Mouse (Mus musculus) splenic B cell, adult 2 months (primary cell): Measurements from ENCODE around the gene Cacna1h.

Experiments
- DNase-seq: peaks from one replicate; pipeline ENCODE4 v3.0.0-alpha.2; 2011; ENCODE audit warnings: low read depth, low spot score
- H3K27me3 ChIP-seq: 2 replicates; pipeline ENCODE4 v1.6.1; 2012; ENCODE audit warnings: mild to moderate bottlenecking, low read length, moderate library complexity, mixed read lengths; ENCODE audit not compliant: control insufficient read depth, poor library complexity, insufficient read depth, severe bottlenecking
- H3K36me3 ChIP-seq: 2 replicates; pipeline ENCODE4 v1.6.1; 2012; ENCODE audit warnings: mild to moderate bottlenecking, low read length, moderate library complexity, mixed read lengths; ENCODE audit not compliant: control insufficient read depth, poor library complexity, insufficient read depth, severe bottlenecking

Gene Cacna1h

GRCm38 (mm10) chr17:25345462-25345861 lies 88.1 kb downstream of the Cacna1h start, which contains the start of gene Tpsab1:
Tpsab1 (minus strand) TSS chr17:25345562.
- Histone ChIP-seq H3K27me3 (no peaks in the 10 kb centered on the region), H3K36me3 (no peaks in the 10 kb centered on the region)
- no peak for DNase-seq

- no peaks in the 10 kb centered on the region for H3K36me3 ChIP-seq
- H3K27me3 ChIP-seq = no peaks in the 10 kb centered on the region
- DNase-seq = no peak
Observed at GRCm38 (mm10) chr17:25341490-25341889, 92.1 kb downstream of the Cacna1h start.

GRCm38 (mm10) chr17:25340003-25340402 lies 93.6 kb downstream of the Cacna1h start:
- no peaks in the 10 kb centered on the region for H3K36me3 ChIP-seq
- DNase-seq = no peak
- no peaks in the 10 kb centered on the region for H3K27me3 ChIP-seq

GRCm38 (mm10) chr17:25338218-25338617 lies 95.4 kb downstream of the Cacna1h start:
- no peaks in the 10 kb centered on the region for H3K27me3 ChIP-seq
- no peaks in the 10 kb centered on the region for H3K36me3 ChIP-seq
- no peak for DNase-seq

GRCm38 (mm10) chr17:25333943-25334342 lies 99.6 kb downstream of the Cacna1h start:
- Histone ChIP-seq H3K27me3 (no peaks in the 10 kb centered on the region; the same call in 1 of the 2 replicates), H3K36me3 (no peaks in the 10 kb centered on the region)
- peak; percentile 59 for DNase-seq

GRCm38 (mm10) chr17:25332321-25332720 lies 101.3 kb downstream of the Cacna1h start:
- no peaks in the 10 kb centered on the region for H3K36me3 ChIP-seq
- H3K27me3 ChIP-seq = no peaks in the 10 kb centered on the region; the same call in 1 of the 2 replicates
- no peak for DNase-seq
